Mouse (Mus musculus): ENCODE results near the gene Efemp2. TPM values are rescaled to one million over a fixed set of nuclear protein-coding genes. Genes with fewer than 3 reads are reported as not detected.
A peak's percentile ranks its signal among the peaks of the same experiment; 100 is the strongest.

The Efemp2 gene
- 368 and 420 TPM in 2 replicates for polyA plus RNA-seq (2011; ENCODE audit: insufficient read length, low read depth, missing spikeins)

DNA sequence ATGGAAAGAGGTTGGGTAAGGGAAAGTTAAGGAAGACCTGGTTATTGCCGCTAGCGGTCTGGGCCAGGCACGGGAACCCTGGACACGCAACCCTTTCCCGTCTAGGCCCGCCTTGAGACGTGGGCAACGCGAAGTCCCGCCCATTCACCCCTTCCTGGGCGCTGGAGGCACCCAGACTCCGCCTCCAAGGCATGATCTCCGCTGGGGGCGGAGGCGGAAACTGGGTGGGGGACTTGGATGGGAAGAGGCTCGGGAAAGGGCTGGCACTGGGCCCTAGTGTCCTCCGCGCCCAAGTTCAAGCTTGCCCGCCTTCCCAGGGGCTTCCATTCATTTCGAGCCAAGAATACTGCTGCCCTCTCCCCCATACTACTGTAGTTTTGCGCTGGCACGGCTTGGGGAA is at the start of gene Efemp2:
TSS of gene Efemp2 (plus strand) at position 235 of the 400 bp plus-strand sequence.
- Histone ChIP-seq H3K4me1 (ENCODE audit: control insufficient read depth, insufficient read depth, low read length) (0 out of 2 replicates have a peak, but pooled peaks cover 3% of the 10 kb centered on the region), H3K27ac (ENCODE audit: insufficient read depth, low read length) (peak within 1 kb of the TSS; percentile 99), H3K4me3 (ENCODE audit: insufficient read depth, low read length) (peak within 1 kb of the TSS; percentile 83)
- TF ChIP-seq POLR2A (IDR thresholded peaks at IDR 0.05; ENCODE audit: low read depth, low read length) (peak; percentile 58), CTCF (IDR thresholded peaks at IDR 0.05; ENCODE audit: borderline replicate concordance, insufficient read depth, low read length) (no peak)

- TF ChIP-seq POLR2A (IDR thresholded peaks at IDR 0.05; ENCODE audit: low read depth, low read length) = 0 out of 2 replicates have a peak, but pooled peaks have one; percentile 41
- TF ChIP-seq CTCF (IDR thresholded peaks at IDR 0.05; ENCODE audit: borderline replicate concordance, insufficient read depth, low read length) = no peak
- H3K4me1 ChIP-seq (ENCODE audit: control insufficient read depth, insufficient read depth, low read length) = peaks cover 6% of the 10 kb centered on the region
- peak overlapping the region; percentile 86 for H3K27ac ChIP-seq (ENCODE audit: insufficient read depth, low read length)
- peak overlapping the region; percentile 65 for H3K4me3 ChIP-seq (ENCODE audit: insufficient read depth, low read length)
Observed at GRCm38 (mm10) chr19:5424092-5424781, 49.5 kb upstream of the Efemp2 start.

DNA sequence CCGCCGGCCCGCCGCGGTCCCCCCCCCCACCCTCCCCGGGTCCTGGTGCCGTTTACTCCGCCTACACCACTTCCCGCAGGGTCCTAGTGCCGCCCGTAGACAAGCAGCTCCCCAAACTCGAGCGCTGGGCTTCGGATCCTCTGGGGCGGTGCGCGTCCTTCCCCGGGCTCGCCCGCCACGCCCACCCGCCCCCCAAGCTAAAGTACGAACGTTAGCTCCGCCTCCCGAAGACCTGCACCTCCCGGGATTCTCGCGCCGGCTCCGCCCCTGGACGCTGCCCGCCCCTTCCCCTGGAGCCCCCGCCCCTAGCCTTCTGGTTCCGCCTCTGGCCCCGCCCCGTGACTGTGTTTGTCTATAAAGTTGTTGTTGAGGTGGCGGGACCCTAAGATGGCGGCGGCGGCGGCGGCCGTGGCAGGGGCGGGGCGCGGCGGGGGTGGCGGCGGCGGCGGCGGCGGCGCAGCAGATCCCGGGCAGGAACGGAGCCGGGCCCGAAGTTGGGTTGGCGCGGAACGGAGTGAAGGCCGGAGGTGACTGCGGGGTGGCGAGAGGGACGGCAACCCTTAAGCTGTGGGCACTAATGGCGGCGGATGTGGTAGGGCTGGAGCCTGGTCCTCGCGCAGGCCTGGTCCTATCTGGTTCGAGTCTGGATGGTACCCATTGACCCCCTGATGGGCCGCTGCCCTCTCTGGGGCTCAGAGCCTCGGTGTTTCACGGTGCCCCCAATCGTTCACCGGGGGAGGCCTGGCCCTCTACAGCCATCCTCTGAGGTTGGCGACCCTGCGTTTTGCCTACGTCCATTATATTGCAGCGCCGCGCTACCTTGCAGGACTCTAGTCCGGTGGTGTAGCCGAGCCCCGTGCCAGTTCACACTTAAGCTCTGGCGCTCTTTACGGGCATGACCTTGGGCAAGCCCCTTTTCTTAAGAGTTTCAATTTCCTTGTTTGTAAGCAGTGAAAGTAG is 48.7 kb upstream of the Efemp2 start, which contains the start of the genes Drap1 and AI837181:
TSS of gene Drap1 (minus strand) at position 198 of the 960 bp plus-strand sequence.
TSS of gene AI837181 (plus strand) at position 363 of the 960 bp plus-strand sequence.
- peaks cover 12% of the 10 kb centered on the region for H3K4me1 ChIP-seq (ENCODE audit: control insufficient read depth, insufficient read depth, low read length)
- peak within 1 kb of the TSS; percentile 86 for H3K27ac ChIP-seq (ENCODE audit: insufficient read depth, low read length)
- H3K4me3 ChIP-seq (ENCODE audit: insufficient read depth, low read length) = peak within 1 kb of the TSS; percentile 93
- peak; percentile 67 for TF ChIP-seq POLR2A (IDR thresholded peaks at IDR 0.05; ENCODE audit: low read depth, low read length)
- TF ChIP-seq CTCF (IDR thresholded peaks at IDR 0.05; ENCODE audit: borderline replicate concordance, insufficient read depth, low read length) = no peak

DNA sequence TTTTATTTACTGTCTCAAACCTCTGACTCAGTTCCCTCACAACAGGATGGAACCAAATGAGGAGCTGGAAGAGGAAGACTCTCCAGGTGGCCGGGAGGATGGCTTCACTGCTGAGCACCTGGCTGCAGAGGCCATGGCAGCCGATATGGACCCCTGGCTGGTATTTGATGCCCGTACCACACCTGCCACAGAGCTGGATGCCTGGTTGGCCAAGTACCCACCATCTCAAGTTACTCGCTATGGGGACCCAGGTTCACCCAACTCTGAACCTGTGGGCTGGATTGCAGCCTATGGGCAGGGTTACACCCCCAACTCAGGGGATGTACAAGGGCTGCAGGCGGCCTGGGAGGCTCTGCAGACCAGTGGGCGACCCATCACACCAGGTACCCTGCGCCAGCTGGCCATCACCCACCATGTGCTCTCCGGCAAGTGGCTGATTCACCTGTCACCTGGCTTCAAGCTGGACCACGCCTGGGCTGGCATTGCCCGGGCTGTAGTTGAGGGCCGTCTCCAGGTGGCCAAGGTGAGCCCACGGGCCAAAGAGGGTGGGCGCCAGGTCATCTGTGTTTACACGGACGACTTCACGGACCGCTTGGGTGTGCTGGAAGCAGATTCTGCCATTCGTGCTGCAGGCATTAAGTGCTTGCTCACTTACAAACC is 47.7 kb upstream of the Efemp2 start:
- TF ChIP-seq CTCF (IDR thresholded peaks at IDR 0.05; ENCODE audit: borderline replicate concordance, insufficient read depth, low read length) (no peak), POLR2A (IDR thresholded peaks at IDR 0.05; ENCODE audit: low read depth, low read length) (no peak)
- Histone ChIP-seq H3K27ac (ENCODE audit: insufficient read depth, low read length) (peak overlapping the region; percentile 70), H3K4me1 (ENCODE audit: control insufficient read depth, insufficient read depth, low read length) (peaks cover 19% of the 10 kb centered on the region), H3K4me3 (ENCODE audit: insufficient read depth, low read length) (peak overlapping the region; percentile 93)

GRCm38 (mm10) chr19:5426640-5427290 is 47.0 kb upstream of the Efemp2 start:
- Histone ChIP-seq H3K4me3 (ENCODE audit: insufficient read depth, low read length) (no peak overlapping the region), H3K4me1 (ENCODE audit: control insufficient read depth, insufficient read depth, low read length) (peaks cover 24% of the 10 kb centered on the region), H3K27ac (ENCODE audit: insufficient read depth, low read length) (no peak overlapping the region)
- TF ChIP-seq POLR2A (IDR thresholded peaks at IDR 0.05; ENCODE audit: low read depth, low read length) (no peak), CTCF (IDR thresholded peaks at IDR 0.05; ENCODE audit: borderline replicate concordance, insufficient read depth, low read length) (no peak)

DNA sequence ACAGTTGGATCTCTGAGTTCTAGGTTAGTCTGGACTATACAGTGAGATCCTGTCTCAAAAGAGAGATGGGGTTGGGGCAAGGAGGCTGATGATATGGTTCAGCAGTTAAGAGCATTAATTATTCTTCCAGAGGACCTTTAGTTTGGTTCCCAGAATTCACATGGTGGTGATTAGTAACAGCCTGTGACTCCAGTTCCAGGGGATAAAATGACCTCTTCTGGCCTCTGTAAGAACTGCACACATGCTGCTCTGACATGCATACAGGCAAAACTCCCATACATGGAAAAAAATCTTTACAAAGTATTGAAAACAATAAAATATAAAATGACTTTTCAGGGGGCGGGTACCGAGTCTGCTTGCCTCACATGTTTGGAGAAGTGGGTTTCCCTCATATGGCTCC is 45.7 kb upstream of the Efemp2 start:
- peaks cover 33% of the 10 kb centered on the region for H3K4me1 ChIP-seq (ENCODE audit: control insufficient read depth, insufficient read depth, low read length)
- TF ChIP-seq CTCF (IDR thresholded peaks at IDR 0.05; ENCODE audit: borderline replicate concordance, insufficient read depth, low read length) = no peak
- TF ChIP-seq POLR2A (IDR thresholded peaks at IDR 0.05; ENCODE audit: low read depth, low read length) = no peak
- peak overlapping the region; percentile 51; the same call in 1 of the 2 replicates for H3K27ac ChIP-seq (ENCODE audit: insufficient read depth, low read length)

DNA sequence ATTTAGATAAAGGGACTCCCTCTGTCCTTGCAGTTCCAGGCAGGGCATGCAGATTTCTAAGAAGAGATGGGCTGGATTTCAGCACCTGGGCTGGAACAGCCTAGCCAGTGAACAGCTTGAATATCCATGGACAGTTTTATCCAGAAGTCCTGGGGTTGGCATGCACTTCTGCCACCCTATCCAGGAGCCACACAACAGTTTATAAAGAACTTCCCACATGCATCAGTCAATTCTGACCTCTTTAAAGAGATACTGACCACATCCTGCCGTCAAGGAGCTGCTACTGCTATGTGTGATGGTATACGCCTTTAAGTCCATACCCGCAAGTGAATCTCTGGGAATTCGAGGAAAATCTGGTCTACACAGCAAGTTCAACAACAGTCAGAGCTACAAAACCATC is 44.5 kb upstream of the Efemp2 start:
- TF ChIP-seq CTCF (IDR thresholded peaks at IDR 0.05; ENCODE audit: borderline replicate concordance, insufficient read depth, low read length) (no peak), POLR2A (IDR thresholded peaks at IDR 0.05; ENCODE audit: low read depth, low read length) (no peak)
- Histone ChIP-seq H3K4me3 (ENCODE audit: insufficient read depth, low read length) (no peak overlapping the region), H3K4me1 (ENCODE audit: control insufficient read depth, insufficient read depth, low read length) (peaks cover 45% of the 10 kb centered on the region), H3K27ac (ENCODE audit: insufficient read depth, low read length) (peak overlapping the region; percentile 88)

More for the DNA sequence above, 45.7 kb upstream of the Efemp2 start:
- H3K4me3 ChIP-seq (ENCODE audit: insufficient read depth, low read length) = no peak overlapping the region

DNA sequence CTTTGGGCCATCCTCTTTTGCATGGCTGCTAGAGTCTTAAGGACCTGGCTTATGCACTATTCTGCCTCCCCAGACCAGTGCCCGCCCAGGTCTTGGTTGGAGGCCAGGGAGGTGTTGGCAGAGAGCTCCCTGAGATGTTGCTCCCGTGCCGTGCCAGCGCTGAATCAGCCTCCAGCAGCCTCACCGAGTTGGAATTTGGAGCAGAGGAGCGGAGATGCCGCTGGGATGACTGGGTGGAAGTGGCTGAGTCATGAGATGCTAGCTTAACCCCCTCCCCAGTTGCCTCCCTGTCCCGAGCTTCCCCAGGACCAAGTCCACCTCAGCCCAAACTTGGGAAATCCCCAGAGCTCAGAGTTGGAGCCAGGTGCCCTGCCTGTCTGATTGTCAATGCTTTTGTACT is 43.9 kb upstream of the Efemp2 start:
- H3K27ac ChIP-seq (ENCODE audit: insufficient read depth, low read length) = peak overlapping the region; percentile 88
- peaks cover 49% of the 10 kb centered on the region for H3K4me1 ChIP-seq (ENCODE audit: control insufficient read depth, insufficient read depth, low read length)
- no peak overlapping the region for H3K4me3 ChIP-seq (ENCODE audit: insufficient read depth, low read length)
- TF ChIP-seq CTCF (IDR thresholded peaks at IDR 0.05; ENCODE audit: borderline replicate concordance, insufficient read depth, low read length) (no peak), POLR2A (IDR thresholded peaks at IDR 0.05; ENCODE audit: low read depth, low read length) (no peak)

Measured in embryonic fibroblast, embryonic 13.5 days (primary cell).